Mouse (Mus musculus) liver, embryonic 12.5 days (tissue): ENCODE measurements around the gene Zfp784. TPM values are rescaled to one million over a fixed set of nuclear protein-coding genes. Genes with fewer than 3 reads are reported as not detected.

Source experiments
- ATAC-seq: fragments of 200-750 bp; cut with Nextera tagmentation; 2 replicates; pipeline ENCODE4 v1.8.0; 2017; ENCODE audit warnings: moderate number of reproducible peaks, mild to moderate bottlenecking, moderate library complexity
- H3K27ac ChIP-seq: fragments of 300-500 bp; sonication (generic); 2 replicates; pipeline ENCODE4 v1.5.1; 2016; ENCODE audit warnings: mild to moderate bottlenecking
- H3K27me3 ChIP-seq: fragments of 300-500 bp; sonication (generic); replicated peaks from 2 replicates; pipeline ENCODE4 v1.6.1; 2016; ENCODE audit warnings: mild to moderate bottlenecking, moderate library complexity
- H3K36me3 ChIP-seq: fragments of 300-500 bp; sonication (generic); 2 replicates; pipeline ENCODE4 v1.6.1; 2016; ENCODE audit warnings: mild to moderate bottlenecking, moderate library complexity
- H3K4me1 ChIP-seq: fragments of 300-500 bp; sonication (generic); 2 replicates; pipeline ENCODE4 v1.6.1; 2016
- H3K4me2 ChIP-seq: fragments of 300-500 bp; sonication (generic); 2 replicates; pipeline ENCODE4 v1.6.1; 2016; ENCODE audit warnings: mild to moderate bottlenecking, moderate library complexity
- H3K4me3 ChIP-seq: fragments of 300-500 bp; sonication (generic); 2 replicates; pipeline ENCODE4 v1.5.1; 2016; ENCODE audit warnings: mild to moderate bottlenecking, moderate library complexity
- H3K9ac ChIP-seq: fragments of 300-500 bp; sonication (generic); 2 replicates; pipeline ENCODE4 v1.6.1; 2016; ENCODE audit warnings: mild to moderate bottlenecking, moderate library complexity
- H3K9me3 ChIP-seq: fragments of 300-500 bp; sonication (generic); replicated peaks from 2 replicates; pipeline ENCODE4 v1.6.1; 2016; ENCODE audit warnings: mild to moderate bottlenecking, moderate library complexity
- WGBS: fragments of 180-500 bp; shearing (Covaris S2); methylation state at CpG from one replicate; pipeline ENCODE4 v1.1.7; 2016; ENCODE audit not compliant: insufficient replicate concordance; 5-methylcytosine and 5-hydroxymethylcytosine counted together
- polyA plus RNA-seq: library from polyadenylated mRNA; unstranded; fragments of >200 nt; fragmentation: Nextera tagmentation; extraction: Ambion mirVana; gene quantifications from 2 replicates; pipeline ENCODE4 v1.2.1, GENCODE M21; 2016

Gene Zfp784
- polyA plus RNA-seq, 1 experiment from 2014 or later = 1.3 TPM

GRCm38 (mm10) chr7:5056651-5057263 is 18.5 kb upstream of the Zfp784 start:
- peak overlapping the region; percentile 38 for H3K4me3 ChIP-seq
- ATAC-seq = no peak
- H3K27ac ChIP-seq = no peak overlapping the region
- no peaks in the 10 kb centered on the region for H3K36me3 ChIP-seq
- H3K4me2 ChIP-seq = peak overlapping the region; percentile 57
- H3K9me3 ChIP-seq = no peaks in the 10 kb centered on the region
- peaks cover 29% of the 10 kb centered on the region for H3K4me1 ChIP-seq
- H3K9ac ChIP-seq = peak overlapping the region; percentile 47
- H3K27me3 ChIP-seq = peaks cover 78% of the 10 kb centered on the region
- 5% methylated on average over 54 of the region's 55 CpGs for WGBS

- Histone ChIP-seq H3K36me3 (no peaks in the 10 kb centered on the region), H3K27me3 (peaks cover 100% of the 10 kb centered on the region), H3K9me3 (no peaks in the 10 kb centered on the region), H3K9ac (no peak overlapping the region), H3K27ac (no peak overlapping the region), H3K4me3 (peak overlapping the region; percentile 66), H3K4me2 (peak overlapping the region; percentile 81), H3K4me1 (peaks cover 24% of the 10 kb centered on the region)
- no peak for ATAC-seq
- WGBS = 8% methylated on average over 32 of the region's 32 CpGs
These were observed 15.4 kb upstream of the Zfp784 start for GRCm38 (mm10) chr7:5053456-5054179.

GRCm38 (mm10) chr7:5052931-5053343 is 14.7 kb upstream of the Zfp784 start:
- peak overlapping the region; percentile 39; the same call in 1 of the 2 replicates for H3K9ac ChIP-seq
- H3K9me3 ChIP-seq = no peaks in the 10 kb centered on the region
- H3K4me1 ChIP-seq = peaks cover 24% of the 10 kb centered on the region
- H3K4me3 ChIP-seq = peak overlapping the region; percentile 66
- no peaks in the 10 kb centered on the region for H3K36me3 ChIP-seq
- ATAC-seq = no peak
- peak overlapping the region; percentile 81 for H3K4me2 ChIP-seq
- H3K27me3 ChIP-seq = peaks cover 96% of the 10 kb centered on the region
- H3K27ac ChIP-seq = no peak overlapping the region
- WGBS = 3% methylated on average over 45 of the region's 45 CpGs

- H3K9me3 ChIP-seq = no peaks in the 10 kb centered on the region
- peak overlapping the region; percentile 66 for H3K4me3 ChIP-seq
- peaks cover 24% of the 10 kb centered on the region for H3K4me1 ChIP-seq
- 9% methylated on average over 12 of the region's 12 CpGs for WGBS
- no peak overlapping the region for H3K27ac ChIP-seq
- H3K36me3 ChIP-seq = no peaks in the 10 kb centered on the region
- H3K4me2 ChIP-seq = peak overlapping the region; percentile 81
- H3K27me3 ChIP-seq = peaks cover 91% of the 10 kb centered on the region
- no peak overlapping the region for H3K9ac ChIP-seq
- no peak for ATAC-seq
These were observed 14.2 kb upstream of the Zfp784 start for GRCm38 (mm10) chr7:5052438-5052837.

- Histone ChIP-seq H3K4me1 (peaks cover 24% of the 10 kb centered on the region), H3K36me3 (no peaks in the 10 kb centered on the region), H3K4me3 (peak within 1 kb of the TSS; percentile 66), H3K27ac (no peak within 1 kb of the TSS), H3K9ac (peak within 1 kb of the TSS; percentile 71), H3K27me3 (peaks cover 81% of the 10 kb centered on the region), H3K4me2 (peak within 1 kb of the TSS; percentile 81), H3K9me3 (no peaks in the 10 kb centered on the region)
- peak; percentile 66 for ATAC-seq
- WGBS = 1% methylated on average over 65 of the region's 65 CpGs
These were observed 13.2 kb upstream of the Zfp784 start, which contains the start of gene Zfp580 for GRCm38 (mm10) chr7:5051193-5052192. Zfp580 (plus strand) TSS chr7:5051538.

- H3K4me2 ChIP-seq = no peak overlapping the region
- 9% methylated on average over 2 of the region's 2 CpGs for WGBS
- no peak overlapping the region for H3K27ac ChIP-seq
- H3K9ac ChIP-seq = no peak overlapping the region
- peaks cover 44% of the 10 kb centered on the region for H3K27me3 ChIP-seq
- ATAC-seq = no peak
- H3K4me1 ChIP-seq = peaks cover 16% of the 10 kb centered on the region; the same call in 1 of the 2 replicates
- H3K4me3 ChIP-seq = no peak overlapping the region
- H3K9me3 ChIP-seq = no peaks in the 10 kb centered on the region
- no peaks in the 10 kb centered on the region for H3K36me3 ChIP-seq
These were observed 9.1 kb upstream of the Zfp784 start for GRCm38 (mm10) chr7:5047313-5047712.

- no peaks in the 10 kb centered on the region for H3K9me3 ChIP-seq
- 69% methylated on average over 2 of the region's 2 CpGs for WGBS
These were observed 7.9 kb upstream of the Zfp784 start for GRCm38 (mm10) chr7:5046112-5046511.

GRCm38 (mm10) chr7:5044981-5045380 is 6.7 kb upstream of the Zfp784 start:
- peaks cover 21% of the 10 kb centered on the region for H3K27me3 ChIP-seq
- no peak overlapping the region for H3K27ac ChIP-seq
- H3K4me2 ChIP-seq = no peak overlapping the region
- no peaks in the 10 kb centered on the region for H3K9me3 ChIP-seq
- H3K4me3 ChIP-seq = no peak overlapping the region
- H3K4me1 ChIP-seq = peaks cover 1% of the 10 kb centered on the region
- 18% methylated on average over 2 of the region's 2 CpGs for WGBS
- H3K9ac ChIP-seq = no peak overlapping the region
- H3K36me3 ChIP-seq = peaks cover 3% of the 10 kb centered on the region; the same call in 1 of the 2 replicates
- no peak for ATAC-seq

More at GRCm38 (mm10) chr7:5046112-5046511, 7.9 kb upstream of the Zfp784 start:
- ATAC-seq = no peak
- no peak overlapping the region for H3K4me2 ChIP-seq
- H3K4me1 ChIP-seq = peaks cover 7% of the 10 kb centered on the region; the same call in 1 of the 2 replicates
- H3K4me3 ChIP-seq = no peak overlapping the region
- H3K27ac ChIP-seq = no peak overlapping the region
- no peaks in the 10 kb centered on the region for H3K36me3 ChIP-seq
- peaks cover 32% of the 10 kb centered on the region for H3K27me3 ChIP-seq
- H3K9ac ChIP-seq = no peak overlapping the region

GRCm38 (mm10) chr7:5038940-5039339 is 694 bp upstream of the Zfp784 start:
- peak overlapping the region; percentile 77 for H3K9ac ChIP-seq
- WGBS = 30% methylated on average over 5 of the region's 5 CpGs
- H3K4me2 ChIP-seq = peak overlapping the region; percentile 72
- H3K9me3 ChIP-seq = no peaks in the 10 kb centered on the region
- peak overlapping the region; percentile 88 for H3K27ac ChIP-seq
- H3K4me3 ChIP-seq = peak overlapping the region; percentile 76
- peaks cover 24% of the 10 kb centered on the region for H3K36me3 ChIP-seq
- no peak for ATAC-seq
- H3K4me1 ChIP-seq = peaks cover 28% of the 10 kb centered on the region
- H3K27me3 ChIP-seq = no peaks in the 10 kb centered on the region

- WGBS = 69% methylated on average over 8 of the region's 8 CpGs
- Histone ChIP-seq H3K36me3 (peaks cover 38% of the 10 kb centered on the region), H3K4me3 (peak overlapping the region; percentile 76), H3K27ac (peak overlapping the region; percentile 88), H3K9me3 (no peaks in the 10 kb centered on the region; the same call in 1 of the 2 replicates), H3K4me1 (peaks cover 28% of the 10 kb centered on the region), H3K27me3 (no peaks in the 10 kb centered on the region), H3K4me2 (peak overlapping the region; percentile 72), H3K9ac (peak overlapping the region; percentile 77)
- no peak for ATAC-seq
These were observed 779 bp downstream of the Zfp784 start for GRCm38 (mm10) chr7:5037467-5037866.

- peaks cover 3% of the 10 kb centered on the region for H3K9me3 ChIP-seq
- H3K27me3 ChIP-seq = no peaks in the 10 kb centered on the region
- H3K4me3 ChIP-seq = no peak overlapping the region
- ATAC-seq = no peak
- no peak overlapping the region for H3K9ac ChIP-seq
- peaks cover 43% of the 10 kb centered on the region for H3K36me3 ChIP-seq
- peaks cover 28% of the 10 kb centered on the region for H3K4me1 ChIP-seq
- WGBS = 86% methylated on average over 7 of the region's 7 CpGs
- H3K4me2 ChIP-seq = peak overlapping the region; percentile 72; the same call in 1 of the 2 replicates
- no peak overlapping the region for H3K27ac ChIP-seq
These were observed 1.2 kb downstream of the Zfp784 start for GRCm38 (mm10) chr7:5037026-5037425.
